Mouse (Mus musculus) hindbrain, embryonic 14.5 days (tissue): Measurements from ENCODE around the gene Mmp14. TPM values are rescaled to one million over a fixed set of nuclear protein-coding genes. Genes with fewer than 3 reads are reported as not detected.

Experiments used
- ATAC-seq: fragments of 200-750 bp; cut with Nextera tagmentation; 2 replicates; pipeline ENCODE4 v1.8.0; 2017; ENCODE audit warnings: moderate number of reproducible peaks, mild to moderate bottlenecking, moderate TSS enrichment, moderate library complexity; ENCODE audit not compliant: low FRiP score
- DNase-seq: peaks from one replicate; pipeline ENCODE4 v3.0.0-alpha.2; 2015; ENCODE audit warnings: low spot score
- H3K27ac ChIP-seq: fragments of 300-500 bp; sonication (generic); 2 replicates; pipeline ENCODE4 v1.5.1; 2014; ENCODE audit warnings: mild to moderate bottlenecking, moderate library complexity
- H3K27me3 ChIP-seq: fragments of 300-500 bp; sonication (generic); 2 replicates; pipeline ENCODE4 v1.6.1; 2014; ENCODE audit warnings: mild to moderate bottlenecking, low read length, mixed read lengths; ENCODE audit not compliant: control insufficient read depth, insufficient read depth
- H3K36me3 ChIP-seq: fragments of 300-500 bp; sonication (generic); replicated peaks from 2 replicates; pipeline ENCODE4 v1.6.1; 2014; ENCODE audit not compliant: control insufficient read depth, insufficient read depth
- H3K4me1 ChIP-seq: fragments of 300-500 bp; sonication (generic); replicated peaks from 2 replicates; pipeline ENCODE4 v1.6.1; 2014; ENCODE audit warnings: antibody characterized with exemption, low read length, mixed read lengths; ENCODE audit not compliant: control insufficient read depth, insufficient read depth
- H3K4me2 ChIP-seq: fragments of 300-500 bp; sonication (generic); replicated peaks from 2 replicates; pipeline ENCODE4 v1.6.1; 2014; ENCODE audit warnings: mild to moderate bottlenecking, moderate library complexity
- H3K4me3 ChIP-seq: fragments of 300-500 bp; sonication (generic); replicated peaks from 2 replicates; pipeline ENCODE4 v1.5.1; 2014; ENCODE audit warnings: mild to moderate bottlenecking, low read length
- H3K9ac ChIP-seq: fragments of 300-500 bp; sonication (generic); 2 replicates; pipeline ENCODE4 v1.6.1; 2014
- H3K9me3 ChIP-seq: fragments of 300-500 bp; sonication (generic); 2 replicates; pipeline ENCODE4 v1.6.1; 2016; ENCODE audit warnings: low read length; ENCODE audit not compliant: control insufficient read depth
- WGBS: fragments of 180-500 bp; shearing (Covaris S2); extraction: QIAGEN DNeasy Blood & Tissue Kit; methylation state at CpG from one replicate; pipeline ENCODE4 v1.1.7; 2014; 5-methylcytosine and 5-hydroxymethylcytosine counted together
- polyA plus RNA-seq: library from polyadenylated mRNA; unstranded; fragments of >200 nt; fragmentation: Nextera tagmentation; extraction: Ambion mirVana; gene quantifications from 2 replicates; pipeline ENCODE4 v1.2.1, GENCODE M21; 2014

Mmp14 gene
- 43.6 and 47.3 TPM in 2 replicates for polyA plus RNA-seq

DNA sequence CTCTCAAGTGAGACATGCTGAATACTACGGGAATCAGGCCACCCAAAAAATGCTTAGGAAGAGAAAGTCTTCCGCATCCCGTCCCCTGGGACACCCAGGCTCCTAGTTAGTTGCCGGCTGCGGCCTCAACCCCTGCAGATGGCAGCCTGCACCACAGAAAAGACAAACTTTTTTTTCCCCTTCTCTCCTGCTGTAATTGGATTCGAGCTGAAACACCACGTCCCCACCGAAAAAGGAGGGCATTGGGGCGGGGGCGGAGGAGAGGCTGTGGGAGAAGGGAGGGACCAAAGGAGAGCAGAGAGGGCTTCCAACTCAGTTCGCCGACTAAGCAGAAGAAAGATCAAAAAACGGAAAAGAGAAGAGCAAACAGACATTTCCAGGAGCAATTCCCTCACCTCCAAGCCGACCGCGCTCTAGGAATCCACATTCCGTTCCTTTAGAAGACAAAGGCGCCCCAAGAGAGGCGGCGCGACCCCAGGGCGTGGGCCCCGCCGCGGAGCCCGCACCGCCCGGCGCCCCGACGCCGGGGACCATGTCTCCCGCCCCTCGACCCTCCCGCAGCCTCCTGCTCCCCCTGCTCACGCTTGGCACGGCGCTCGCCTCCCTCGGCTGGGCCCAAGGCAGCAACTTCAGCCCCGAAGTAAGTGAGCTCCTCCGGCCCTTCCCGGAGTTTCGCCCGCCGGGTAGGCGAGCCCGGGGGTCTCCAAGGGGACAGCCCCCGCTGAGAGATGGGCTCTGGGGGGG lies at the start of gene Mmp14:
Mmp14 (plus strand) TSS at position 279 of the 744 bp plus-strand sequence.
- DNase-seq (peak; percentile 60), ATAC-seq (peak; percentile 57)
- H3K9ac ChIP-seq: peak within 1 kb of the TSS; percentile 81
- peak within 1 kb of the TSS; percentile 60 for H3K4me2 ChIP-seq
- under 1% methylated on average over 45 of the region's 49 CpGs for WGBS
- peak within 1 kb of the TSS; percentile 51 for H3K4me3 ChIP-seq
- peaks cover 13% of the 10 kb centered on the region; the same call in 1 of the 2 replicates for H3K36me3 ChIP-seq
- peak within 1 kb of the TSS; percentile 84 for H3K27ac ChIP-seq
- no peaks in the 10 kb centered on the region for H3K9me3 ChIP-seq
- peaks cover 18% of the 10 kb centered on the region; the same call in 1 of the 2 replicates for H3K4me1 ChIP-seq
- H3K27me3 ChIP-seq: peaks cover 9% of the 10 kb centered on the region

- no peaks in the 10 kb centered on the region for H3K9me3 ChIP-seq
- H3K4me1 ChIP-seq: no peaks in the 10 kb centered on the region
- H3K27ac ChIP-seq: no peak overlapping the region
- DNase-seq (no peak), ATAC-seq (no peak)
- H3K4me2 ChIP-seq: no peak overlapping the region
- WGBS: 72% methylated on average over 10 of the region's 10 CpGs
- H3K27me3 ChIP-seq: no peaks in the 10 kb centered on the region
- no peak overlapping the region for H3K4me3 ChIP-seq
- H3K36me3 ChIP-seq: no peaks in the 10 kb centered on the region
- H3K9ac ChIP-seq: no peak overlapping the region
These were observed 49.6 kb upstream of the Mmp14 start for GRCm38 (mm10) chr14:54381816-54382215.

DNA sequence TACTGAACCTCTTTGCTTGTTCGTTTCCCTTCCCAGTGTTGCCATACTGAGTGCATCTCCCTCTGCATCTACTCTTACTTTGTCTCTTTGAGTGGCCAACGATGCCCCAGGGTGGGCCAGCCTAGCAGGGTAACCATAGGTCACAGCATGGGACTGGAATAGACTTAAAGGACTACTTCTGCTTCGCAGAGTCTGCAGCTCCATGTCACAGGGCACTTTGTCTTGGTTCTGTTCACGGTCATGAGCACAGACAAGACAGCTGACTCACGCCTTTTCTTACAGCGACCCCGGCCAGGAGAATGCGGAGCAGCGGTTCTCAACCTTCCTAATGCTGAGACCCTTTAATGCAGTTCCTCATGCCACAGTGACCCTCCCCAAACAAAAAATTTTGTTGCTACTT lies 48.8 kb upstream of the Mmp14 start:
- Histone ChIP-seq H3K4me2 (no peak overlapping the region), H3K27me3 (no peaks in the 10 kb centered on the region), H3K4me1 (no peaks in the 10 kb centered on the region), H3K27ac (no peak overlapping the region), H3K4me3 (no peak overlapping the region), H3K9me3 (no peaks in the 10 kb centered on the region), H3K36me3 (no peaks in the 10 kb centered on the region), H3K9ac (no peak overlapping the region)
- no peak for DNase-seq
- WGBS: 36% methylated on average over 9 of the region's 9 CpGs
- no peak for ATAC-seq

GRCm38 (mm10) chr14:54383355-54383771 lies 48.0 kb upstream of the Mmp14 start:
- no peak for ATAC-seq
- no peak for DNase-seq
- H3K27ac ChIP-seq: no peak overlapping the region
- H3K36me3 ChIP-seq: no peaks in the 10 kb centered on the region
- H3K4me3 ChIP-seq: no peak overlapping the region
- no peaks in the 10 kb centered on the region for H3K27me3 ChIP-seq
- 53% methylated on average over 4 of the region's 4 CpGs for WGBS
- H3K4me2 ChIP-seq: no peak overlapping the region
- no peak overlapping the region for H3K9ac ChIP-seq
- no peaks in the 10 kb centered on the region for H3K9me3 ChIP-seq
- H3K4me1 ChIP-seq: no peaks in the 10 kb centered on the region

DNA sequence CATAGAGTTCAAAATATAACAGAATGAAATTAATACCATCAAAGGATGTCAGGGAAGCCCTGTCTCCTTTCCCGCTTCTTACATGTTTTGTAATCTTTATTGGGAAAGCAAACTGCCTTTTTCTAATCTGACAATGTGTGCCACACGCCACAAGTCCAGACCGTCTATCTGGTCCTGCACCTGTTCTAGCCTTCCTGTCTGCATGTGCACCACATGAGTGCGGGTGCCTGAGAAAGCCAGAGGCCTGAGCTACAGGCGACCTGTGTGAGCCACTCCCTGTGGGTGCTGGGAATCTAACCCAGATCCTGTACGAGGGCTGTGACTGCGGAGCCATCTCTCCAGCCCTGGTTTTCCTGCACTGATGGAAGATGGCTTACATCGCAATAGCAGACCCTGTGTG lies 47.0 kb upstream of the Mmp14 start:
- H3K36me3 ChIP-seq: no peaks in the 10 kb centered on the region
- 93% methylated on average over 8 of the region's 8 CpGs for WGBS
- no peak overlapping the region for H3K4me3 ChIP-seq
- H3K4me1 ChIP-seq: no peaks in the 10 kb centered on the region
- no peaks in the 10 kb centered on the region for H3K27me3 ChIP-seq
- no peak for DNase-seq
- H3K27ac ChIP-seq: no peak overlapping the region
- no peaks in the 10 kb centered on the region for H3K9me3 ChIP-seq
- H3K4me2 ChIP-seq: no peak overlapping the region
- ATAC-seq: no peak
- no peak overlapping the region for H3K9ac ChIP-seq

DNA sequence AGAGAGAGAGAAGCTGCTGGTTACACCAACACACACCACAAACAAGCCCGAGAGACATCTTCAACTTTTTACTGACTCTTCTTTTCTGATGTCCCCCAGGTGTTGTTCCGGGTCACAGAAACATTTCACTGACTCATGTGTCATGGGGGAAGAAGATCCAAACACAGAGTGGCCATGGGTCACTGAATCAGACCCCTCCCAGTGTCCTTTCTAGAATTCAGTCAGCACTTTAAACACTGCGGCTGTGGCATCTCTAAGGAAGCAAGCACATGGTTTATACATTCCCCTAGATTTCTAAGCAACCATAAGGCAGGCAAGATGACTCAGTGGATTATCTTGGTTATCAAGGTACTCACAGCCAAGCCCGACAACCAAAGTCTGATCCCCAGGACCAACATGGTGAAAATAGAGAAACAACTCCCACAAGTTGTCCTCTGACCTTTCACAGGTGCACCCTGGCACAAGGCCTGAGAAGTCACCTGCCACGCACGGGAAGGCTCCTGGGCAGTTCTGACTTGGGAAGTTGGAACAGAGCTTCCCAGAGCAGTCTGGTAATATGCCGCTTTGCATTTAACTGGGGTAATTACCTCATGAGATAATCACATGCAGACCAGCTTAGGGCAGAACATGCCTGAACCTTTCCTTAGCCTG lies 45.3 kb upstream of the Mmp14 start:
- Histone ChIP-seq H3K36me3 (no peaks in the 10 kb centered on the region), H3K27me3 (no peaks in the 10 kb centered on the region), H3K4me1 (no peaks in the 10 kb centered on the region), H3K9me3 (no peaks in the 10 kb centered on the region), H3K4me2 (no peak overlapping the region), H3K9ac (no peak overlapping the region), H3K27ac (no peak overlapping the region), H3K4me3 (no peak overlapping the region)
- DNase-seq (no peak), ATAC-seq (no peak)
- 83% methylated on average over 7 of the region's 7 CpGs for WGBS

DNA sequence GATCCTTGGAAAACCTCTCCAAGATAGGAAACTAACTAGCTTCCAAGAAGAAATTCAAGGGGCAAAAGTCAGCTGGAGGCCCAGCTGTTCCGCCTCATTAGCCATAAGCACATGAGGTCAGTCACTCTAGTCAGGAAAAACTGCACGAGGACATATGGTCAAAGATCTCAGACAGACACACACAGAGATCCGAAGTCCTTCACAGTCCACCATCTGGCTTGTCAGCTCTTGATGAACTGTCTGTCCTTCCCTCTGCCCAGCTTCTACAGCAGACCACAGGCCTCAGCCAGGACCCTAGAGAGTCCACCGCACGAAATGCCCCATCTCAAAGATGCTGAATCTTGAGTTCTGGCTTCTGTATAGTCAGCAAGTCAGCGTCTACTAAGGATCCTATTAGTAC lies 43.9 kb upstream of the Mmp14 start:
- H3K27ac ChIP-seq: no peak overlapping the region
- no peaks in the 10 kb centered on the region for H3K9me3 ChIP-seq
- no peaks in the 10 kb centered on the region for H3K36me3 ChIP-seq
- H3K4me1 ChIP-seq: no peaks in the 10 kb centered on the region
- DNase-seq: no peak
- no peaks in the 10 kb centered on the region for H3K27me3 ChIP-seq
- H3K4me3 ChIP-seq: no peak overlapping the region
- no peak for ATAC-seq
- 64% methylated on average over 6 of the region's 6 CpGs for WGBS
- no peak overlapping the region for H3K9ac ChIP-seq
- no peak overlapping the region for H3K4me2 ChIP-seq

- Histone ChIP-seq H3K36me3 (no peaks in the 10 kb centered on the region), H3K4me1 (no peaks in the 10 kb centered on the region), H3K9ac (no peak overlapping the region), H3K4me2 (no peak overlapping the region), H3K4me3 (no peak overlapping the region), H3K27ac (no peak overlapping the region), H3K9me3 (no peaks in the 10 kb centered on the region), H3K27me3 (no peaks in the 10 kb centered on the region)
- DNase-seq (no peak), ATAC-seq (no peak)
- WGBS: 69% methylated on average over 6 of the region's 6 CpGs
These were observed 40.6 kb upstream of the Mmp14 start for GRCm38 (mm10) chr14:54390843-54391242.

GRCm38 (mm10) chr14:54393794-54394193 lies 37.6 kb upstream of the Mmp14 start:
- Histone ChIP-seq H3K27me3 (no peaks in the 10 kb centered on the region), H3K9me3 (no peaks in the 10 kb centered on the region), H3K4me2 (no peak overlapping the region), H3K4me1 (no peaks in the 10 kb centered on the region), H3K4me3 (no peak overlapping the region), H3K27ac (no peak overlapping the region), H3K36me3 (no peaks in the 10 kb centered on the region), H3K9ac (no peak overlapping the region)
- 84% methylated on average over 3 of the region's 3 CpGs for WGBS
- ATAC-seq: no peak
- DNase-seq: no peak
